Mouse (Mus musculus): ENCODE data around the gene Fbxo28. TPM values are rescaled to one million over a fixed set of nuclear protein-coding genes. Genes with fewer than 3 reads are reported as not detected.
A peak's percentile ranks its signal among the peaks of the same experiment; 100 is the strongest.

Fbxo28 gene
- polyA plus RNA-seq, 1 experiment, result 16.9 TPM

DNA sequence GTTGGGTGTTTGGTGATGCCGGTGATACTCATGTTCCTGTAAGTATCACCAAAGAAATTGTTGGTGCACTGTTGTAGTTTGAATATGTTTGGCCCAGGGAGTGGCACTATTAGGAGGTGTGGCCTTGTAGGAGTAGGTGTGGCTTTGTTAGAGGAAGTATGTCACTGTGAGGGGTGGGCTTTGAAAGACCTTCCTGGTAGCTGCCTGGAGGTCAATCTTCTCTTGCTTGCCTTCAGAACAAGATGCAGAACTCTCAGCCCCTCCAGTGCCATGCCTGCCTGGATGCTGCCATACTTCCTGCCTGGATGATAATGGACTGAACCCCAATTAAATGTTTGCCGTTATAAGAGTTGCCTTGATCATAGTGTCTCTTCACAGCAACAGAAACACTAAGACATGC lies 56.6 kb downstream of the Fbxo28 start:
- Histone ChIP-seq H3ac (ENCODE audit: control insufficient read depth, insufficient read length) (no peak overlapping the region), H3K4me3 (no peak overlapping the region), H3K27me3 (ENCODE audit: control insufficient read depth, insufficient read depth, insufficient read length) (no peaks in the 10 kb centered on the region), H3K36me3 (ENCODE audit: control insufficient read depth, insufficient read depth) (no peaks in the 10 kb centered on the region), H3K4me2 (ENCODE audit: low read depth) (no peak overlapping the region), H3K79me2 (ENCODE audit: control insufficient read depth, insufficient read depth) (peaks cover 23% of the 10 kb centered on the region)
- TF ChIP-seq MYOD1 (IDR thresholded peaks at IDR 0.05; ENCODE audit: control insufficient read depth in 1 of 3, insufficient read length in 2 of 3, low read depth in 2 of 3), result no peak
- no peak for TF ChIP-seq POLR2A (IDR thresholded peaks at IDR 0.05; ENCODE audit: insufficient read length, low read depth)
- TF ChIP-seq TCF12 (IDR thresholded peaks at IDR 0.05; ENCODE audit: insufficient read depth, poor library complexity, severe bottlenecking), result no peak
- TF ChIP-seq REST (IDR thresholded peaks at IDR 0.05; ENCODE audit: insufficient read depth, insufficient read length), result no peak
- TF ChIP-seq USF1 (IDR thresholded peaks at IDR 0.05; ENCODE audit: low read depth), result no peak
- TF ChIP-seq POLR2AphosphoS2 (IDR thresholded peaks at IDR 0.05; ENCODE audit: insufficient read length, low read depth), result no peak
- TF ChIP-seq SRF (IDR thresholded peaks at IDR 0.05; ENCODE audit: control insufficient read depth, insufficient read length, low read depth), result no peak
- TF ChIP-seq MYOG (IDR thresholded peaks at IDR 0.05; ENCODE audit: control insufficient read depth in 1 of 3, insufficient read depth in 1 of 3, insufficient read length in 2 of 3, low read depth in 2 of 3), result no peak

DNA sequence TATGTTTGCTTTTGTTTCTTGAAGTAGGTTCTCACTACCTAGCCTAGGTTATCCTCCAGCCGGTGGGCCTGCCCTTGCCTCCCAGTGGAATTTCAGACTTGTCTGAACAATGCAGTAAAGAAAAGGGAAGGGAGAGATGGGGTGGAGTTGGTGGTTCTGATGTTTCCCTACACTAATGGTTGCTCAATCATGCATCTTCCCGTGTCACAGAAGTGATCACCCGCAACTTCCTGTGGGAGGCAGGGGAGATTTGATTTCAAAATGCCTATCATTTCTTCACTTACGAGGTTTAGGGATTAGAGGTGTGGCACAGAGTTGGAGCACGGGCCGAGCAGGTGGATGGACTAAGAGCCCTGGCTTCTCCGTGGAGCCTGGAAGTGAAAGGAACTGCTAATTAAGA lies 58.2 kb downstream of the Fbxo28 start:
- Histone ChIP-seq H3K4me2 (ENCODE audit: low read depth) (peak overlapping the region; percentile 88), H3K79me2 (ENCODE audit: control insufficient read depth, insufficient read depth) (peaks cover 34% of the 10 kb centered on the region), H3K27me3 (ENCODE audit: control insufficient read depth, insufficient read depth, insufficient read length) (no peaks in the 10 kb centered on the region), H3K36me3 (ENCODE audit: control insufficient read depth, insufficient read depth) (peaks cover 11% of the 10 kb centered on the region), H3K4me3 (peak overlapping the region; percentile 53), H3ac (ENCODE audit: control insufficient read depth, insufficient read length) (no peak overlapping the region)
- TF ChIP-seq TCF3 (IDR thresholded peaks at IDR 0.05; ENCODE audit: insufficient read length, low read depth), result no peak
- TF ChIP-seq REST (IDR thresholded peaks at IDR 0.05; ENCODE audit: insufficient read depth, insufficient read length), result no peak
- no peak for TF ChIP-seq MAX (IDR thresholded peaks at IDR 0.05; ENCODE audit: low read depth)
- TF ChIP-seq CEBPB (IDR thresholded peaks at IDR 0.05; ENCODE audit: insufficient read depth, poor library complexity, severe bottlenecking), result 0 out of 2 replicates have a peak, but pooled peaks have one; percentile 13
- no peak for TF ChIP-seq E2F4 (IDR thresholded peaks at IDR 0.05; ENCODE audit: insufficient read depth)
- no peak for TF ChIP-seq MYOD1 (IDR thresholded peaks at IDR 0.05; ENCODE audit: control insufficient read depth in 1 of 3, insufficient read length in 2 of 3, low read depth in 2 of 3)
- no peak for TF ChIP-seq POLR2A (IDR thresholded peaks at IDR 0.05; ENCODE audit: insufficient read length, low read depth)
- TF ChIP-seq POLR2AphosphoS2 (IDR thresholded peaks at IDR 0.05; ENCODE audit: insufficient read length, low read depth), result no peak

DNA sequence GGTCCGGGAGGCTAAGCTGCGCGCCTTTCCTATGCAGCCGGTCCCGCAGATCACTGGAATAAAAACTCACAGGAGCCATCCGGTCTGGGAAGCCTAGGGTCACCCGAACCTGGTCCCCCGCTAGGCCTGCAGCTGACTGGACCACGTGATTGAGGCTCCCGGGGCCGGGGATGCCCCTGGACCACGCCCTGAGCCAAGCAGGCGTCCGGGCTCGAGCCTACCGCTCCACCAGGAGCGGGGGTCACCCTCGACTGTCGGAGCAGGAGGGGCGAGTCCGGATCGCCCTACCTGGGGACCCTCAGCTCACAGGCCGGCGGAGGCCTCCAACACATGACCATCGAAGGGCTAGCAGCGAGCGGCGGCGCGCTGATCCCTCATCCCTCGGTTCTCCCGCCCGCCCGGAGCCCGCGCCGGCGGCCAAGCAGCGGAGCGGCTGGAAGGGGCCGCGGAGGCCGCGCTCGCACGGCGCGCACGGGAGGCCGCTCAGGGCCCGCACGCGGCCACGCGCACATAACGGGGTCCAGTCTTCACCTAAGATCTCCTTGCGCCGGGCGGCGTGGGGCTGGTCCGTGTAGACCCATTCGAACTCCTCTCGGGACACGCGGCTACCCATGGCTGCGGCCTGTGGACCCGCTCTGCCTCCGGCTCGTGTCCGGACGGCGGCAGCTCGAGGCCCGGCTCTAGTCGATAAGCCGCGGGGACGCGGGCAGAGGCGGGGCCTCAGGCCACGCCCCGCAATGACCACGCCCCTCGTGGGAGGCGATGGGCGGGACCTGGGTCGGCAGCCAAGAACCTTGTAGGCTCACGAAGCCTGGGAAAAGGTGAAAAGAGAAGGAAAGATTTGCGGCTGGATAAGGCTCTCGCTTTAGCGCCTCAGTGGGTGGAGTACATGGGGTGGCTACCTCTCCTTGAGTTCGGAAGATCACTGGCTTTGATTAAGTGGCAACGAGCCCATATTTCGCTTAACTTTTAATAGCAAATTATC lies 59.0 kb downstream of the Fbxo28 start, which contains the start of gene Degs1:
Gene Degs1, minus strand, starts transcription at position 714 of the 985 bp plus-strand sequence.
- H3K36me3 ChIP-seq (ENCODE audit: control insufficient read depth, insufficient read depth), result peaks cover 19% of the 10 kb centered on the region
- peaks cover 34% of the 10 kb centered on the region for H3K79me2 ChIP-seq (ENCODE audit: control insufficient read depth, insufficient read depth)
- H3K4me3 ChIP-seq, result peak within 1 kb of the TSS; percentile 53
- H3K4me2 ChIP-seq (ENCODE audit: low read depth), result peak within 1 kb of the TSS; percentile 88
- H3K27me3 ChIP-seq (ENCODE audit: control insufficient read depth, insufficient read depth, insufficient read length), result no peaks in the 10 kb centered on the region
- TF ChIP-seq TCF3 (IDR thresholded peaks at IDR 0.05; ENCODE audit: insufficient read length, low read depth) (no peak), SRF (IDR thresholded peaks at IDR 0.05; ENCODE audit: control insufficient read depth, insufficient read length, low read depth) (no peak), USF1 (IDR thresholded peaks at IDR 0.05; ENCODE audit: low read depth) (peak; percentile 85), POLR2A (IDR thresholded peaks at IDR 0.05; ENCODE audit: insufficient read length, low read depth) (peak; percentile 96), REST (IDR thresholded peaks at IDR 0.05; ENCODE audit: insufficient read depth, insufficient read length) (no peak), MAX (IDR thresholded peaks at IDR 0.05; ENCODE audit: low read depth) (no peak), CEBPB (IDR thresholded peaks at IDR 0.05; ENCODE audit: insufficient read depth, poor library complexity, severe bottlenecking) (no peak), E2F4 (IDR thresholded peaks at IDR 0.05; ENCODE audit: insufficient read depth) (no peak), MYOD1 (IDR thresholded peaks at IDR 0.05; ENCODE audit: control insufficient read depth in 1 of 3, insufficient read length in 2 of 3, low read depth in 2 of 3) (peak in 1 of 3 experiments; percentile 51), TCF12 (IDR thresholded peaks at IDR 0.05; ENCODE audit: insufficient read depth, poor library complexity, severe bottlenecking) (no peak), MYOG (IDR thresholded peaks at IDR 0.05; ENCODE audit: control insufficient read depth in 1 of 3, insufficient read depth in 1 of 3, insufficient read length in 2 of 3, low read depth in 2 of 3) (peak in 1 of 3 experiments; percentile 66), POLR2AphosphoS2 (IDR thresholded peaks at IDR 0.05; ENCODE audit: insufficient read length, low read depth) (peak; percentile 96)
- peak within 1 kb of the TSS; percentile 29 for H3ac ChIP-seq (ENCODE audit: control insufficient read depth, insufficient read length)

DNA sequence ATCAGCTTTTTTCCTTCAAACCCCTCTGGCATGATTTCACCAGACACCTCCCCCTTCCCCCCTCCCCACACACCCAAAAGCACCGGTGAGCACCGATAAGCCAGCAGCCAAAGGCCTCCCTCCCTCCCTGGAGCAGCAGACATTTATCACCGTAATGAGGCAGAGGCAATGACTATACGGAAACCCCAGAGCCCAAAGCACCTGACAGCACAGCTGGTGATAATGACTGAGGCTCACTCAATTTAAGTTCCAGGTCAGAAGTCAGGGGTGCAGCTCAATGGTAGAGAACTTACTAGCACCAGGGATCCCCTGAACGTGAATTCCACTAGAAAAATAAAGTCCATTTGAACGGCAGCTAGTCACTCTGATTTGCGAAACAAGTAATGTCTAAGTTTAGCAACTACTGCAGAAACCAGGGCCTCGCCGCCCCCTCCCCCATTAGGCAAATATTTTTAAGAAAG lies 60.1 kb downstream of the Fbxo28 start:
- peak overlapping the region; percentile 74 for H3K4me2 ChIP-seq (ENCODE audit: low read depth)
- H3K4me3 ChIP-seq, result peak overlapping the region; percentile 53
- peaks cover 23% of the 10 kb centered on the region for H3K36me3 ChIP-seq (ENCODE audit: control insufficient read depth, insufficient read depth)
- H3K79me2 ChIP-seq (ENCODE audit: control insufficient read depth, insufficient read depth), result peaks cover 37% of the 10 kb centered on the region
- H3ac ChIP-seq (ENCODE audit: control insufficient read depth, insufficient read length), result no peak overlapping the region
- no peaks in the 10 kb centered on the region for H3K27me3 ChIP-seq (ENCODE audit: control insufficient read depth, insufficient read depth, insufficient read length)
- TF ChIP-seq MYOD1 (IDR thresholded peaks at IDR 0.05; ENCODE audit: control insufficient read depth in 1 of 3, insufficient read length in 2 of 3, low read depth in 2 of 3) (peak in 1 of 3 experiments; percentile 51), MYOG (IDR thresholded peaks at IDR 0.05; ENCODE audit: control insufficient read depth in 1 of 3, insufficient read depth in 1 of 3, insufficient read length in 2 of 3, low read depth in 2 of 3) (peak in 1 of 3 experiments; percentile 27), MAX (IDR thresholded peaks at IDR 0.05; ENCODE audit: low read depth) (no peak)

Data from myocyte (in vitro differentiated cells).